Mouse (Mus musculus): ENCODE measurements around the gene Lrrc8a. TPM values are rescaled to one million over a fixed set of nuclear protein-coding genes. Genes with fewer than 3 reads are reported as not detected.
A peak's percentile ranks its signal among the peaks of the same experiment; 100 is the strongest.

The Lrrc8a gene
- polyA plus RNA-seq, 1 experiment from 2014 or later, result 37.6 TPM

DNA sequence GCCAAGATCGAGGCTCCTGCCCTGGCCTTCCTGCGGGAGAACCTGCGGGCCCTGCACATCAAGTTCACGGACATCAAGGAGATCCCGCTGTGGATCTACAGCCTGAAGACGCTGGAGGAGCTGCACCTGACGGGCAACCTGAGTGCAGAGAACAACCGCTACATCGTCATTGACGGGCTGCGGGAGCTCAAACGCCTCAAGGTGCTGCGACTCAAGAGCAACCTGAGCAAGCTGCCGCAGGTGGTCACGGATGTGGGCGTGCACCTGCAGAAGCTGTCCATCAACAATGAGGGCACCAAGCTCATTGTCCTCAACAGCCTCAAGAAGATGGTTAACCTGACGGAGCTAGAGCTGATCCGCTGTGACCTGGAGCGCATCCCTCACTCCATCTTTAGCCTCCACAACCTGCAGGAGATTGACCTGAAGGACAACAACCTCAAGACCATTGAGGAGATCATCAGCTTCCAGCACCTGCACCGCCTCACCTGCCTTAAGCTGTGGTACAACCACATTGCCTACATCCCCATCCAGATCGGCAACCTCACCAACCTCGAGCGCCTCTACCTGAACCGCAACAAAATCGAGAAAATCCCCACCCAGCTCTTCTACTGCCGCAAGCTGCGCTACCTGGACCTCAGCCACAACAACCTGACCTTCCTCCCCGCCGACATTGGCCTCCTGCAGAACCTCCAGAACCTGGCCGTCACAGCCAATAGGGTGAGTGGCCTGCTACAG is 19.3 kb downstream of the Lrrc8a start:
- H3K4me1 ChIP-seq, result peaks cover 17% of the 10 kb centered on the region; the same call in 1 of the 2 replicates
- H3K36me3 ChIP-seq, result peaks cover 31% of the 10 kb centered on the region
- H3K4me2 ChIP-seq, result no peak overlapping the region
- ATAC-seq (ENCODE audit: insufficient read depth, low FRiP score, low read depth), result no peak
- no peak overlapping the region for H3K4me3 ChIP-seq (replicated peaks)
- H3K9me3 ChIP-seq, result no peaks in the 10 kb centered on the region
- H3K27ac ChIP-seq, result no peak overlapping the region
- no peak overlapping the region for H3K9ac ChIP-seq
- no peaks in the 10 kb centered on the region for H3K27me3 ChIP-seq (replicated peaks)
- 93% methylated on average over 30 of the region's 30 CpGs for WGBS

DNA sequence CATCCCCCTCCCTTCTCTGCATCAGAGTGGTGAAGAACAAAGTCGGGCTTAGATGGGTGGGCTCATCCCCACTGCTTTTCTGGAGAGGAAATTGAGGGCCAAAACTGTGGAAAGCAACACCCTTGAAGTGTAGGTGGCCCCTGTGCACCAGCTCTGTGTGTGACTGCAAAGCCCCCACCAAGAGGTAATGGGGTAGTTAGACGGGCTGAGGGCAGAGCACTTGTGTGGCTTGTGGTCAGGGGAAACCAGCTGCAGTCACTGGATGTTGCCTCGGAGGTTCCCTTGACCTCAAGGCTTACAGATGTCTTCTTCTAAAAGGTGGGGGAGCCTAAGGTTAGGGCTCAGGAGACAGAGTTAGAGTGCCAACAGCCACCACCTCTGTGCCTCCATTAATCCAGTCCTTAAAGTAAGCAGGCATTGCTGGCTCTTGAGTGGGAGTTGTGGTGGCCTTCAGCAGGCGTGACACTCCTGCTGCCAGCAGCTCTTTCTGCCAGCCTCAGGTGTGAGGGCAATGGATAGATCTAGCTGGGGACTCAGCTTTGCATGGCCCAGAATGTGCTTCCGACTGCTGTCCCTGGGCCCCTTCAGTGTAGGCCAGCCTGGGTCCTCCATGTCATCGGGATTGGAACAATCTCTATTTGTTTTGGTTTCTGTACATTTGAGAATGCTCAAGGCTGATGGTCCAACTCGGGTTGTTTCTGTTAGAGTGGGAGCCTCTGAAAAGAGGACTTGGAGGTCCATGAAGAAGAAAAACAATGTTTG is 20.4 kb downstream of the Lrrc8a start:
- H3K36me3 ChIP-seq, result peaks cover 38% of the 10 kb centered on the region
- H3K27ac ChIP-seq, result peak overlapping the region; percentile 2; the same call in 1 of the 2 replicates
- no peak overlapping the region for H3K9ac ChIP-seq
- H3K9me3 ChIP-seq, result no peaks in the 10 kb centered on the region
- no peak overlapping the region for H3K4me2 ChIP-seq
- 73% methylated on average over 7 of the region's 7 CpGs for WGBS
- no peak for ATAC-seq (ENCODE audit: insufficient read depth, low FRiP score, low read depth)
- peaks cover 10% of the 10 kb centered on the region; the same call in 1 of the 2 replicates for H3K4me1 ChIP-seq
- H3K4me3 ChIP-seq (replicated peaks), result no peak overlapping the region
- no peaks in the 10 kb centered on the region for H3K27me3 ChIP-seq (replicated peaks)

DNA sequence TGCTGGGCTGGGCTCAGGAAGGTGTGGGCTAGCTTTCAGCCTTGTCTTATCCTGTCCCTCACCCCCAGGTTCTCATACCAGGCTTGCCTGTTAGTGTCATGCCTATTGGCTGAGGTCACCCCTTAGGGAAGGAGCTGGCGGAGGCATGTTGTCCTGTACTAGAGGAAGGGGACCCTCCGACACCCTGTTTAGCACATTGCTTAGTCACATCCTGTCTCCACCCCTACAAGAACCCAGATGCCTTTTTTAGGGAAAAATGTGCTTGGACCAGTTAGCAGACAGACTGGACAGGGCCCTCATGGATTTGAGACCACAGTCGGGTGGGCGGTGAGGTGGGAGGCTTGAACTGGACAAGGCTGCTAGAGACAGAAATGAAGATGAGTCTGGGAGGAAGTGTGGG is 21.1 kb downstream of the Lrrc8a start:
- 0 out of 2 replicates have a peak overlapping the region, but pooled peaks have one; percentile 2 for H3K27ac ChIP-seq
- H3K4me2 ChIP-seq, result no peak overlapping the region
- no peaks in the 10 kb centered on the region for H3K9me3 ChIP-seq
- ATAC-seq (ENCODE audit: insufficient read depth, low FRiP score, low read depth), result no peak
- no peak overlapping the region for H3K9ac ChIP-seq
- H3K4me3 ChIP-seq (replicated peaks), result no peak overlapping the region
- H3K36me3 ChIP-seq, result peaks cover 38% of the 10 kb centered on the region
- H3K27me3 ChIP-seq (replicated peaks), result no peaks in the 10 kb centered on the region
- WGBS, result 75% methylated on average over 4 of the region's 4 CpGs
- H3K4me1 ChIP-seq, result peaks cover 13% of the 10 kb centered on the region

DNA sequence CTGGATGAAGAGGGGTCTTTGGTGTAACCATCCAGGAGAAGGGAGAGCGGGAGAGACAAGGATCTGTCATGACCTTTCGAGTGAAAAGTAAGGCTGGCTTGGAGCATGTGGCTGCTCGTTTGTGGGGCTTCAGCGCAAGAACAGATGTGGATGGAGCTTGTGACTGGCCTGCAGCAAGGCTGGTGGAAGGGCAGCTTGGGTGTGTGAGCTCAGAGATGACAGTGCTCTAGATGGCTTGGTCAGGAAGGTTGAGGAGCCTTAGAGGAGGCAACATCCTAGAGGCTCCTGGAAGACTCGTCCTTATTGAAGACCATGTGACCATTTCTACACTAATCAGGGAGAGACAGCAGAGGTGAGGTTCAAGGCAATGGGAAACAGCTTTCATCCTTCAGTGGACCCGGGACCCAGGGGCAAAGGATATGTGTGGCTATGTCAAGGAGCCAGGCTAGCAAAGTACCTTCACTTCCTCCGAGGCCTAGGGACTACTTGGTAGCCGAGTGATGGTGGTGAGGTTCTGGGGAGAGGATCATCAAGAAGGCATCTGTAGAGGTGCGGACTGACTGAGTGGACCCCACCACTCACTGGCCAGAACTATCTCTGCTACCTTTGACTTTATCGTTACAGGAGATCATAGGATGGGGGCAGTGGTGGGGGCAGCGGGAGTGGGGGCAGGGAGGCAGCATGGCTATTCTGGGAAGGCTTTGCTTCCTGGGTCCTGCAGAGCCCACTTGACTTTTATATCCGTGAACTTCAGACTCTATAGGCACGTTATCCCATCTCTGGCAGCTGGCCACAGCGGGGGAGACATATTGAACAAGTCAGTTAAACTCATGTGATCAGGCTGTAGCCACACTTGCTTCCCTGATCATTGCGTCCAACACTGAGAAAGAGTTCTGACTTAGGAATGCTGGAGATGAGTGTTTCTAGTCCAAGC is 21.9 kb downstream of the Lrrc8a start:
- ATAC-seq (ENCODE audit: insufficient read depth, low FRiP score, low read depth), result no peak
- Histone ChIP-seq H3K4me3 (replicated peaks) (no peak overlapping the region), H3K36me3 (peaks cover 38% of the 10 kb centered on the region), H3K4me2 (no peak overlapping the region), H3K4me1 (peaks cover 13% of the 10 kb centered on the region), H3K27ac (no peak overlapping the region), H3K27me3 (replicated peaks) (no peaks in the 10 kb centered on the region), H3K9me3 (no peaks in the 10 kb centered on the region), H3K9ac (no peak overlapping the region)
- 82% methylated on average over 15 of the region's 15 CpGs for WGBS

DNA sequence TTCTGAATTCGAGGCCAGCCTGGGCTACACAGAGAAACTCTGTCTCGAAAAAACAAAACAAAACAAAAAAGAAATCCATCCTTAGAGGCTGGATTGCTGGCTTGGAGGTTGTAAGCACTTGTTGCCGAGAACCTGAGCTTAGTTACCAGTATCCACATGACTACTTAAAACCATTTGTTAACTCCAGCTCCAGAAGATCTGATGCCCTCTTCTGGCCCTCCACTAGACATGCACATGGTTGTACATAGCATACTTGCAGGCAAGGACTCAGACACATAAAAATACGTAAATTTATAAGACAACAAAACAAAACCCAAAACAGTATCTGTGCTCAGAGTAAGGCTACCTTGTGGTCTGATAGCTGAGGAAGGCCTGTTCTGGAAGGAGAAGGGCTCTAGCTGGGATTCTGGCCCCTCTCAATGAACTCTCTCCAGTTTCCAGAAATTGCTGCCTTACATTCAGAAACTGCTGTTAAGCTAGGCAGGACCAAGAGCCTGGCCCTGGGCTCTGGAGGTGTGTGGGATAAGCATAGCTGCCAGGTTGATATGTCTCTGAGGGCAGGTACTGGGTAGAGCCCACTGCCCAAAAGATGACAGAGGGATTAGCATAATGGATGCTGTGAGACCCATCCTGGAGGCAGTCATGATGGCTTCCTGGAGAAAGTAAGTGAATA is 23.7 kb downstream of the Lrrc8a start:
- Histone ChIP-seq H3K4me2 (no peak overlapping the region), H3K36me3 (peaks cover 24% of the 10 kb centered on the region), H3K9me3 (no peaks in the 10 kb centered on the region), H3K9ac (no peak overlapping the region), H3K4me1 (peaks cover 31% of the 10 kb centered on the region), H3K27ac (no peak overlapping the region), H3K4me3 (replicated peaks) (no peak overlapping the region), H3K27me3 (replicated peaks) (no peaks in the 10 kb centered on the region)
- no peak for ATAC-seq (ENCODE audit: insufficient read depth, low FRiP score, low read depth)
- 84% methylated on average over 4 of the region's 4 CpGs for WGBS

DNA sequence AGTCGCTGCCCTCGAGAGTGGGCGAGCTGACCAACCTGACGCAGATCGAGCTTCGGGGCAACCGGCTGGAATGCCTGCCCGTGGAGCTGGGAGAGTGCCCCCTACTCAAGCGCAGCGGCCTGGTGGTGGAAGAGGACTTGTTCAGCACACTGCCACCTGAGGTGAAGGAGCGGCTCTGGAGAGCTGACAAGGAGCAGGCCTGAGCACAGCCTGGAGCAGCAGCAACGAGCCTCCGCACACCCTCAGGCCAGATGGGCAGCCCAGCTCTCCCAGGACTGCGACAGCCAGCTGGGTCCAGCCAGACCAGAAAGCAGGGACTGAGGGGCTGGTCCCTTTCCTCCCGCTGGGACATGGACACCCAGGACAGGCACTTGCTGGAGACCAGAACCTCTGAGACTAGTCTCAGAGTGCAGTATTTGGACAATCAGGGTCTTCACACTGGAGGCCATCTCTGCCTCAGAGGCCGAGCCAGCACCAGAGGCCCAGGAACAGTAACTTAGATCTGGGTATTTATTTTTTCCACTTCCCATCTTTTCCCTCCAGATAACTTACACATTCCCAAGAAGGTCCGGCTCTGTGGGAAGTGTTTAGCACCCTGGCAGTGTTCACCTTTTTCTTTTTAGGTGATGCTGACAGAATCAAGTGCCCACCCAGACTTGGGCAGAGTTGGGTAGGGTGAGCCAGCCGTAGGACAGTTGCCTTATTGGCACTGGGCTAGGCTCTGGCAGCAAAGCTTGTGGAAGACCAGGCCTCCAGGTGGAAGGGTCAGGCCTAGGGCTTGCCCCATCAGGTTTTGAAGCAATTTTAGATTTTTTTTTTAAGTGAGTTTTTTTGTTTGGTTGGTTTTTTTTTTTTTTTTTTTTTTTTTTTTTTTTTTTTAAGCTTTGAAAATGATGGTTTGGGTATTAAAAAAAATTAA is 24.7 kb downstream of the Lrrc8a start:
- no peak for ATAC-seq (ENCODE audit: insufficient read depth, low FRiP score, low read depth)
- H3K27me3 ChIP-seq (replicated peaks), result no peaks in the 10 kb centered on the region
- WGBS, result 88% methylated on average over 18 of the region's 18 CpGs
- no peak overlapping the region for H3K9ac ChIP-seq
- peaks cover 40% of the 10 kb centered on the region for H3K4me1 ChIP-seq
- no peaks in the 10 kb centered on the region for H3K9me3 ChIP-seq
- H3K4me2 ChIP-seq, result no peak overlapping the region
- H3K27ac ChIP-seq, result no peak overlapping the region
- H3K4me3 ChIP-seq (replicated peaks), result no peak overlapping the region
- peaks cover 14% of the 10 kb centered on the region for H3K36me3 ChIP-seq

DNA sequence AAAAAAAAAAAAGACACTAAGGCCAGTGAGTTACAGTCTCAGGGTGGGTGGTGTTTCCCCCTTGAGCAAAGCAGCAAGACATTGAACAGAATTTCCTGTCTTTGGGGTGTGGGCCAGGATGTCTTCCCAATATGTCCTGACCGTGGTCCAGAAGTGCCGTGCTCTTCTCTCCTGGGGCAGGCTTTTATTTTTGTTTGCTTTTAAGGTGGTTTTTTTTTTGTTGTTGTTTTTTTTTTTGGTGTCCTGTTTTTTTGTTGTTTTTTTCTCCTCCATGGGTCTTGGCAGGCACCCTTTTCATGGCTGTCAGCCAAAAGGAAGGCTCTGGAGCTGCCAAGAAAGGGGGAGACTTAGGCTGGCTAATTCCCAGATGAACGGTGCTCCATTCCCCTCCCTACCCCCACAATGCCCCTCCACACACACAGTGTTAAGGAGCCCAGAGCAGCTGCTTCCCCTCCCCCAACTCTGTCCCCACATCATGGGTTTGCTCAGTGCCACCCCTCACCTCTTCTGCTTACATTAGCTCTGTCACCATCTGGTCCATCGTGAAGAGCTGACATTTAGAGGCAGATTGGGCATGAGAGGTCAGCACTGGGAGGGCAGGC is 25.4 kb downstream of the Lrrc8a start:
- 49% methylated on average over 4 of the region's 4 CpGs for WGBS
- no peak for ATAC-seq (ENCODE audit: insufficient read depth, low FRiP score, low read depth)
- Histone ChIP-seq H3K4me1 (peaks cover 40% of the 10 kb centered on the region), H3K9ac (no peak overlapping the region), H3K27ac (no peak overlapping the region), H3K36me3 (peaks cover 7% of the 10 kb centered on the region; the same call in 1 of the 2 replicates), H3K9me3 (no peaks in the 10 kb centered on the region), H3K4me3 (replicated peaks) (no peak overlapping the region), H3K27me3 (replicated peaks) (no peaks in the 10 kb centered on the region), H3K4me2 (no peak overlapping the region)

DNA sequence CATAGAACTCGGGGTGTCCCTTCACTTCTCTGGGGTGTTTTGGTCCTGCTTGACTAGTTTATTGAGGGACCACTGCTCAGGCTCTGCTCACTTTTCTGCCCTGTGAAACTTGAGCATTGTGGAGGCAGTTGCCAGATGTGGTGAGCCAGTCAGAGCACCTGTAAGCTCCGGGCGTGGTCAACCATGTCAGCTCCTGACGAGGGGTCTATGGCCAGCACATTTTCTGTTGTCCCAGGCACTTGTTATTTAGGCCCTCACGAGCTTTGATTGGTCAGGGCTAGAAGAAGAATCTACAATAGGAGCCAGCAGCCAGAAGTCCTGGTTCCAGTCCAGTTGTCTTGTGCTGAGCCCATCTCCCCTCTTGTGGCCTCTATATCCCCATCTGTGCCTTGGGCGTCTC is 26.3 kb downstream of the Lrrc8a start:
- no peak overlapping the region for H3K4me2 ChIP-seq
- no peaks in the 10 kb centered on the region for H3K27me3 ChIP-seq (replicated peaks)
- H3K9me3 ChIP-seq, result no peaks in the 10 kb centered on the region
- WGBS, result 81% methylated on average over 6 of the region's 6 CpGs
- H3K9ac ChIP-seq, result no peak overlapping the region
- peaks cover 7% of the 10 kb centered on the region; the same call in 1 of the 2 replicates for H3K36me3 ChIP-seq
- no peak for ATAC-seq (ENCODE audit: insufficient read depth, low FRiP score, low read depth)
- no peak overlapping the region for H3K4me3 ChIP-seq (replicated peaks)
- peaks cover 40% of the 10 kb centered on the region for H3K4me1 ChIP-seq
- H3K27ac ChIP-seq, result no peak overlapping the region

DNA sequence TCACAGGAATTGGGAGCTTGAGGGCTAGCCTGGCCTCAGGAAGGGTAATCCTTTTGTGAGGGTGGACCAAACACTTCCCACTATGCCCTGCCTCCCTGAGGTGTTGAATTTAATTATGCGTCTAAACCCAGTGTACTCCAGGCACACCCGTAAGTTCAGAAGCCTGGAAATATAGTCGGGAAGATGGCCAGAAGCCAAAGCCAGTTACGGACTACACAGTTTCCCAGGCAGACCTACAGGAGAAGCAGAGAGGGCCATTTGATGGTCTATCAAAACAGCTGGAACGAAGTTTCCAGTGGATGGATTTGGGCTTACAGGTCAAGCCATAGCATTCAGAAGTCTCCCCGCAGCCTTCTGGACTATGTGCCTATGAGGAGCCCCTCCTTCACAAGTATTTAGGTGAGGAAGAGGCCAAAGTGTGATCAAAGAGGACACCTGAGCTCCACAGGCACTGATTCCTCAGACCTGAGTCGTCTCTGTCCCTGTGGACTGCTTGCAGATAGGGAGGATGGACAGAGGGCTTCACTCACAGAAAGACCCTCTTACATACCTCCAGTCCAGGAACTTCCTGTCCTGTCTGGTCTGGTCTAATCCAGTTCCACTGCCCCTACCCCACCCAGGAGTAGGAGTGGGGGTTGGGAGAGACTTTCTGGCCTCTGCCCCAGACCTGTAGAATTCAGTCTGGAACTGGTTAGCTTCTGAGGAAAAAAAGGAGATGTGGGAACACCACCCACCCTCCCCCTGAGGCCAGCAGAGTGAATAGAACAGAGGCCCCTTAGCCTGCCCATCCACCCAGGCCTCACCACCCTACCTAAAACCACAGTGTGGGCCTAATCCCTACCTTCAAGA is 27.4 kb downstream of the Lrrc8a start:
- Histone ChIP-seq H3K36me3 (peaks cover 7% of the 10 kb centered on the region; the same call in 1 of the 2 replicates), H3K27me3 (replicated peaks) (no peaks in the 10 kb centered on the region), H3K4me2 (no peak overlapping the region), H3K9me3 (no peaks in the 10 kb centered on the region), H3K9ac (no peak overlapping the region), H3K4me3 (replicated peaks) (no peak overlapping the region), H3K27ac (peak overlapping the region; percentile 87), H3K4me1 (peaks cover 39% of the 10 kb centered on the region)
- ATAC-seq (ENCODE audit: insufficient read depth, low FRiP score, low read depth), result no peak
- WGBS, result 53% methylated on average over 7 of the region's 7 CpGs
